Mouse (Mus musculus) G1E (cell line): ENCODE data around the gene Satb1.

ENCODE experiments used
- CTCF ChIP-seq: IDR thresholded peaks from 2 replicates; pipeline ENCODE4 v1.5.1; 2012; ENCODE audit warnings: low read depth, low read length, inconsistent platforms, mixed read lengths
- GATA1 ChIP-seq: IDR thresholded peaks from 2 replicates; pipeline ENCODE4 v1.6.1; 2012; ENCODE audit warnings: borderline replicate concordance, low read length, inconsistent platforms, mixed read lengths
- TAL1 ChIP-seq: conservative IDR thresholded peaks from 2 replicates; pipeline ENCODE4 v1.6.1; 2012; ENCODE audit warnings: low read depth, low read length, inconsistent platforms, mixed read lengths

- TF ChIP-seq CTCF (no peak), GATA1 (no peak), TAL1 (no peak)
Measured at GRCm38 (mm10) chr17:51784935-51785334, 48.2 kb downstream of the Satb1 start.
